Mouse (Mus musculus): ENCODE measurements around the gene Ubap2l. TPM values are rescaled to one million over a fixed set of nuclear protein-coding genes. Genes with fewer than 3 reads are reported as not detected.

The Ubap2l gene
- polyA plus RNA-seq, 1 experiment = 199 TPM

DNA sequence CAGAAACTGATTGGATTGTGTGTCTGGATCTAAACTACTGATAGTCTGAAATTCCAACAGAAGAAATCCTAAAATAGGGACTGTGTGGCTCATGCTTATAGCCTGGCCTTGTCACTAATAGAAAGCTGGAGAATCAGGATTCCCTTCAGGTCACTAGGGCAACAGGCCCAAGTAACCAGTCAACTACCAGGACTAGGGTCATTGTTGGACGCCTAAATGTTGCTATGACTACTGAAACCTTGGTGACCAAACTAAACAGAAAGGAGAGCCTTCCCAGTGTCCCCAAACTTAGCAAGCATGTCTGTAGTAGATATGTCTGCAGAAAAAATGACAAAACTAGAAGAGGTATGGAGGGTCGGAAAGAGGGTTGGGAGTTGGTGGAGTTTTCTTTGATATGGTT is 10.1 kb upstream of the Ubap2l start:
- whole genome bisulfite sequencing = 91% methylated on average over 2 of the region's 2 CpGs
- no peak overlapping the region for H3K4me3 ChIP-seq (ENCODE audit: control insufficient read depth, insufficient read depth, low read length)
- H3K36me3 ChIP-seq (ENCODE audit: control insufficient read depth, insufficient read depth, low read length) = peaks cover 51% of the 10 kb centered on the region
- DNase-seq = no peak
- H3K27ac ChIP-seq (ENCODE audit: control insufficient read depth, insufficient read depth, low read length) = no peak overlapping the region
- no peak for TF ChIP-seq POLR2A (IDR thresholded peaks at IDR 0.05; ENCODE audit: control insufficient read depth, extremely low read depth, insufficient read depth, low read length, poor library complexity)
- no peak for TF ChIP-seq CTCF (IDR thresholded peaks at IDR 0.05; ENCODE audit: borderline replicate concordance, control insufficient read depth, extremely low read depth, insufficient read depth, low read length, poor library complexity)
- H3K4me1 ChIP-seq (replicated peaks; ENCODE audit: control insufficient read depth, insufficient read depth, low read length) = no peaks in the 10 kb centered on the region
- H3K27me3 ChIP-seq (ENCODE audit: control insufficient read depth, insufficient read depth, low read length) = no peaks in the 10 kb centered on the region

DNA sequence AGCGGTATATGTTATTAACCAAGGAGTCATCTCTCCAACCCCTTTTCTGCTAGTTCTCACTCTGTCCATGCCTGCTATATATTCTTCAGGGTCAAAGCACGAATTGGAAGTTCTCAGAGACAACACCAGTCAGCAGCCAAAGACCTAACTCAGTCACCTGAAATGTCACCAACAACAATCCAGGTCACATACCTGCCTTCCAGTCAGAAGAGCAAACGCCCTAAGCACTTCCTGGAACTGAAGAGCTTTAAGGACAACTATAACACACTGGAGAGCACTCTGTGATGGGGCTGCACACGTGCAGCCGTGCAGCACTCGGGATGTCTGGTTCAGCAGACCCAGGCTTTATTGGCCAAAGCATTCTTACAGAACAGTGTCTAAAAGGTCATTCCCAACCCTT is 9.1 kb upstream of the Ubap2l start:
- TF ChIP-seq POLR2A (IDR thresholded peaks at IDR 0.05; ENCODE audit: control insufficient read depth, extremely low read depth, insufficient read depth, low read length, poor library complexity) (no peak), CTCF (IDR thresholded peaks at IDR 0.05; ENCODE audit: borderline replicate concordance, control insufficient read depth, extremely low read depth, insufficient read depth, low read length, poor library complexity) (no peak)
- H3K36me3 ChIP-seq (ENCODE audit: control insufficient read depth, insufficient read depth, low read length) = peaks cover 60% of the 10 kb centered on the region

DNA sequence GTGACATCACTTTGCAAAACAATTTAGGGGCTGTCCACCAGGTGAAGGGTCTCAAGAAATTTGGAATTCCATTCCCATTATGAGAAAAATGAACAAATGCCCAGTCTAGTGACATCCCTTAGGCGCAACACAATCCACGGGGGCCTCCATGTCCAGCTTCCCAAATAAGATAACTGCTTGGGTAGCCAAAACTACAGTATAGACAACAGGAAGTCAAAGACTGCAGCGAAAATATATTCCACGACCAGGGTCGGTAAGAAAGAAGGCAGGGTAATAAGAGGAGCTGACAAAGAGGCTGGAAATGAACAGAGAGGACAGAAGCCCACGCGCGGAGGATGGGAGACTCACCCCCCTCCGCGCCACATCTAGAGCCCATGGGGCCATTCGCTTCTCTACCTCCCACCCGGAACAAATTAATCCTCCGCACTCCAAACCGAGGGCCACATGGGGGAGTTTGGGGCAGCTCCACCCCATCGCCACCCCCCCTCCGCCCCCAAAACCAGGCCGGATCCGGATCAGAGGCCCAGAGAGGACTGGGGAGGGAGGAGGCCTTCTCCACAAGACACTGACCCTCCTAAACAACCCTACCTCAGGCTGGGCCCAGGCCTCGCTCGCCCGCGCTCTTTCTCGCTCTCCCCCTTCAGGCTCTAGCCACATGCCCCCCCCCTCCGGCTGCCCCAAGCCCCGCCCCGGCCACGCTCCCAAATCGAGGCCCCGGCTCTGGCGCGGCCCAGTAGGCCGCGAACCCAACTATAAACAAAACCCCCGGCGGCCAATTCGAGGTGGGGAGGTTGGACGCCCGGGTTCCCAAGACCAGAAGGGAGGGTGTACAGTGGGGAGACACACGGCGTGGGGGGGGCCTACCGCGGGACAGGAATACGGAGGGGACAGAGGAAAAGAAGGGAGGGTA is 732 bp downstream of the Ubap2l start, which contains the start of gene 4933434E20Rik:
4933434E20Rik (plus strand) TSS at position 196 of the 910 bp plus-strand sequence.
- Histone ChIP-seq H3K36me3 (ENCODE audit: control insufficient read depth, insufficient read depth, low read length) (peaks cover 17% of the 10 kb centered on the region), H3K4me1 (replicated peaks; ENCODE audit: control insufficient read depth, insufficient read depth, low read length) (no peaks in the 10 kb centered on the region), H3K27ac (ENCODE audit: control insufficient read depth, insufficient read depth, low read length) (peak within 1 kb of the TSS; percentile 58), H3K4me3 (ENCODE audit: control insufficient read depth, insufficient read depth, low read length) (peak within 1 kb of the TSS; percentile 90), H3K27me3 (ENCODE audit: control insufficient read depth, insufficient read depth, low read length) (no peaks in the 10 kb centered on the region)
- TF ChIP-seq CTCF (IDR thresholded peaks at IDR 0.05; ENCODE audit: borderline replicate concordance, control insufficient read depth, extremely low read depth, insufficient read depth, low read length, poor library complexity) (0 out of 2 replicates have a peak, but pooled peaks have one; percentile 30), POLR2A (IDR thresholded peaks at IDR 0.05; ENCODE audit: control insufficient read depth, extremely low read depth, insufficient read depth, low read length, poor library complexity) (0 out of 2 replicates have a peak, but pooled peaks have one; percentile 16)
- peak; percentile 58 for DNase-seq
- under 1% methylated on average over 43 of the region's 43 CpGs for WGBS

More for the DNA sequence above, 9.1 kb upstream of the Ubap2l start:
- no peaks in the 10 kb centered on the region for H3K4me1 ChIP-seq (replicated peaks; ENCODE audit: control insufficient read depth, insufficient read depth, low read length)
- H3K4me3 ChIP-seq (ENCODE audit: control insufficient read depth, insufficient read depth, low read length) = no peak overlapping the region
- H3K27me3 ChIP-seq (ENCODE audit: control insufficient read depth, insufficient read depth, low read length) = no peaks in the 10 kb centered on the region
- no peak for DNase-seq
- 95% methylated on average over 6 of the region's 6 CpGs for WGBS
- H3K27ac ChIP-seq (ENCODE audit: control insufficient read depth, insufficient read depth, low read length) = no peak overlapping the region

DNA sequence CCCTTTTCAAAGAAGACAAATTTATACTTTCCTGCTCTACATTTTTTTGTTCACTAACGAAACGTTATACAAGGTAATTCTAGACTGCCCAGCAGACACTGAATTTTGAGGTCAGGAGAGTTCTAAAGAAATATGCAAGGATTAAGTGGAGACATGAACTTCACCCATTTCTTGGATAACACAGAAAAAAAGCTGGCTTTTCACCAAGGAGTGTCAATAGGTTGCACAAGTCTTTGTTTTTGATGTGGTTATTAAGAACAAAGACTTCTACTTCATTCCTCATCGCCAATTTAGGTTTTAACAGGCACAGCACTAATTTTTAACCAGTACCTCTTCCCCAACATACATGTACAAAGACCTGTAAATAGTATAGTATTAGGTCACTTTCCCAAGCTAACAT is 2.7 kb downstream of the Ubap2l start:
- Histone ChIP-seq H3K4me3 (ENCODE audit: control insufficient read depth, insufficient read depth, low read length) (no peak overlapping the region), H3K4me1 (replicated peaks; ENCODE audit: control insufficient read depth, insufficient read depth, low read length) (no peaks in the 10 kb centered on the region), H3K27me3 (ENCODE audit: control insufficient read depth, insufficient read depth, low read length) (no peaks in the 10 kb centered on the region), H3K36me3 (ENCODE audit: control insufficient read depth, insufficient read depth, low read length) (peaks cover 15% of the 10 kb centered on the region), H3K27ac (ENCODE audit: control insufficient read depth, insufficient read depth, low read length) (no peak overlapping the region)
- DNase-seq = no peak
- 53% methylated on average over 3 of the region's 3 CpGs for WGBS
- no peak for TF ChIP-seq POLR2A (IDR thresholded peaks at IDR 0.05; ENCODE audit: control insufficient read depth, extremely low read depth, insufficient read depth, low read length, poor library complexity)
- no peak for TF ChIP-seq CTCF (IDR thresholded peaks at IDR 0.05; ENCODE audit: borderline replicate concordance, control insufficient read depth, extremely low read depth, insufficient read depth, low read length, poor library complexity)

DNA sequence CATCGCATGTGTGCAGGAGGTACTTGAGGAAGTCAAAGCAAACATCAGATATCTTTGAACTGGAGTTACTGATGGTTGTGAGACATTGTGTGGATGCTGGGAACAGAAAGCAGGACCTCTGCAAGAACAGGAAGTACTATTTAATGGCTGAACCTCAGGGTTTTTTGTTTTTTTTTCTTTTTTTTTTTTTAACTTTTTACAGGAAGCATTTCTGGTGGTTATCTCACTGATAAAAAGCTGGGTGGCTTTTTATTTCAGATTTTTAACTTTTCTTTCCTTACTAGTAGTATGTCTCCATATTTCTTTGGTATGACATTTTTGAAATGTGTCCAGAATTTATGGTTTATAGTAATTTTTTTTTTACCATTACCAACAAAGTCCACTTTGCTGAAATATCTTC is 16.2 kb downstream of the Ubap2l start:
- WGBS = 96% methylated on average over 1 of the region's 1 CpGs
- Histone ChIP-seq H3K27me3 (ENCODE audit: control insufficient read depth, insufficient read depth, low read length) (no peaks in the 10 kb centered on the region), H3K36me3 (ENCODE audit: control insufficient read depth, insufficient read depth, low read length) (peaks cover 85% of the 10 kb centered on the region), H3K4me3 (ENCODE audit: control insufficient read depth, insufficient read depth, low read length) (no peak overlapping the region), H3K4me1 (replicated peaks; ENCODE audit: control insufficient read depth, insufficient read depth, low read length) (no peaks in the 10 kb centered on the region), H3K27ac (ENCODE audit: control insufficient read depth, insufficient read depth, low read length) (no peak overlapping the region)
- TF ChIP-seq POLR2A (IDR thresholded peaks at IDR 0.05; ENCODE audit: control insufficient read depth, extremely low read depth, insufficient read depth, low read length, poor library complexity) = no peak
- TF ChIP-seq CTCF (IDR thresholded peaks at IDR 0.05; ENCODE audit: borderline replicate concordance, control insufficient read depth, extremely low read depth, insufficient read depth, low read length, poor library complexity) = no peak
- DNase-seq = no peak

DNA sequence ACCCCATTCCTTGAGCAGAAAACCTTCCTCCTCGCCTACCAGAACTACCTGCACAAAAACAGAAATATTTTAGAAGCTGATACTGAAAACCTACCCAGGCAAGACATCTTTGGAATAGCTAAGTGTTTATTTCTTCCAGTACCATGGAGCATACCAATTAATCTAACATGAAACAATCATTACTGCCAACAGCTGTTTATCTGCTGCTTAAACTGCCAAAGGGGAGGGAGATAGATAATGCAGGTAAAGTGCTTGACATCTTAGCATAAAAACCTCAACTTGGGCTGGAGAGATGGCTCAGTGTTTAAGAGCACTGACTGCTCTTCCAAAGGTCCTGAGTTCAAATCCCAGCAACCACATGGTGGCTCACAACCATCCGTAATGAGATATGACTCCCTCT is 17.8 kb downstream of the Ubap2l start:
- peaks cover 88% of the 10 kb centered on the region for H3K36me3 ChIP-seq (ENCODE audit: control insufficient read depth, insufficient read depth, low read length)
- H3K27me3 ChIP-seq (ENCODE audit: control insufficient read depth, insufficient read depth, low read length) = no peaks in the 10 kb centered on the region
- DNase-seq = no peak
- H3K27ac ChIP-seq (ENCODE audit: control insufficient read depth, insufficient read depth, low read length) = no peak overlapping the region
- no peaks in the 10 kb centered on the region for H3K4me1 ChIP-seq (replicated peaks; ENCODE audit: control insufficient read depth, insufficient read depth, low read length)
- WGBS = 97% methylated on average over 2 of the region's 2 CpGs
- TF ChIP-seq CTCF (IDR thresholded peaks at IDR 0.05; ENCODE audit: borderline replicate concordance, control insufficient read depth, extremely low read depth, insufficient read depth, low read length, poor library complexity) (no peak), POLR2A (IDR thresholded peaks at IDR 0.05; ENCODE audit: control insufficient read depth, extremely low read depth, insufficient read depth, low read length, poor library complexity) (no peak)
- no peak overlapping the region for H3K4me3 ChIP-seq (ENCODE audit: control insufficient read depth, insufficient read depth, low read length)
